8 mouse cellular contexts compared by ENCODE assay signal in the genomic region with DNA sequence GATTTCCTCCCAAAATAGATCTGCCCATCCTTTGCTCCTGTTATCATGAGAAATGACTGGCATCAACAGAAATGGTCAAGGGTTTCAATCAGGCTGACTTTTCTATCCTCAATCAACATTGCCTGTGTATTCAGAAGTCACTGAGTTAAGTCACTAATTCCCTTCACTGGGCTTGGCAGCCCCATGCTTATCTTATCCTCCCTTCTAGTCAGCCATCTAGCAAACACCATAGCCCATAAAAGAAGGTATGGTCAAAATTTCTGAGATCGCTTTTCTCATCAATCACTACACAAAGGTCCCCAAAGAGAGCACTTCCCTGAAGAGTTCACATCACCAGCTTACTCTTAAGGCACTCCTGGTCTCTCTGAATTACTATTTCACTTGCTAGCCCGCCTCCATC. TPM values are rescaled to one million over a fixed set of nuclear protein-coding genes. Genes with fewer than 3 reads are reported as not detected.
DNase-seq lines count a peak whose midpoint lies in the region; ATAC-seq and TF ChIP-seq lines count a peak whose summit lies in the region.

No protein-coding gene starts in this region.

- TF ChIP-seq CTCF in heart, adult 2 months (IDR thresholded peaks at IDR 0.05): no peak
- no peak for TF ChIP-seq CTCF in C2C12 (IDR thresholded peaks at IDR 0.05; ENCODE audit: control insufficient read depth, insufficient read depth, insufficient read length)

- H3K79me2 ChIP-seq in heart, adult 2 months (replicated peaks; ENCODE audit: control insufficient read depth, insufficient read depth, low read length): 0 out of 2 replicates have a peak, but pooled peaks cover 3% of the 10 kb centered on the region
- peaks cover 80% of the 10 kb centered on the region for H3K79me2 ChIP-seq in C2C12 (ENCODE audit: control insufficient read depth, insufficient read depth)

- ATAC-seq in forebrain, embryonic 13.5 days: no peak
- no peak for ATAC-seq in liver, embryonic 12.5 days

- WGBS in heart, adult 2 months: 11% methylated on average over 2 of the region's 2 CpGs
- WGBS in forebrain, embryonic 13.5 days: 10% methylated on average over 2 of the region's 2 CpGs
- WGBS in liver, embryonic 12.5 days (ENCODE audit: insufficient replicate concordance): 12% methylated on average over 2 of the region's 2 CpGs

- peaks cover 11% of the 10 kb centered on the region; the same call in 1 of the 2 replicates for H3K36me3 ChIP-seq in heart, adult 2 months (ENCODE audit: control insufficient read depth, insufficient read depth, low read length)
- H3K36me3 ChIP-seq in C2C12 (ENCODE audit: control insufficient read depth, insufficient read depth): peaks cover 75% of the 10 kb centered on the region
- peaks cover 65% of the 10 kb centered on the region for H3K36me3 ChIP-seq in forebrain, embryonic 13.5 days (ENCODE audit: poor library complexity, severe bottlenecking)
- H3K36me3 ChIP-seq in liver, embryonic 12.5 days: peaks cover 78% of the 10 kb centered on the region

- no peak for TF ChIP-seq POLR2A in heart, adult 2 months (IDR thresholded peaks at IDR 0.05; ENCODE audit: insufficient read depth, low read depth, low read length)

- peak overlapping the region; percentile 73 for H3K4me3 ChIP-seq in heart, adult 2 months
- H3K4me3 ChIP-seq in C2C12 (ENCODE audit: insufficient read depth, poor library complexity, severe bottlenecking): peak overlapping the region; percentile 70
- peak overlapping the region; percentile 86 for H3K4me3 ChIP-seq in forebrain, embryonic 13.5 days
- peak overlapping the region; percentile 93 for H3K4me3 ChIP-seq in liver, embryonic 12.5 days

- H3K9me3 ChIP-seq in forebrain, embryonic 13.5 days (replicated peaks): no peaks in the 10 kb centered on the region
- no peaks in the 10 kb centered on the region for H3K9me3 ChIP-seq in liver, embryonic 12.5 days (replicated peaks)

- H3K79me3 ChIP-seq in C2C12 (ENCODE audit: low read depth): peaks cover 52% of the 10 kb centered on the region

- intact Hi-C loops in heart, adult 2 months (cut with DNase I): loop anchor here (2.0 to 10.0 kb wide), 3 partner anchors 20 to 714 kb away; a partner anchor contains a TSS
- intact Hi-C loops in heart, postnatal 14 days (cut with DNase I): loop anchor here (10.0 kb wide), 1 partner anchor 284 kb away; a partner anchor contains a TSS

- no peak for TF ChIP-seq EP300 in heart, adult 2 months (IDR thresholded peaks at IDR 0.05; ENCODE audit: insufficient read depth, low read depth, low read length)

- no peak overlapping the region for H3K9ac ChIP-seq in heart, adult 2 months (ENCODE audit: low read depth, low read length)
- H3K9ac ChIP-seq in forebrain, embryonic 13.5 days: peak overlapping the region; percentile 86
- H3K9ac ChIP-seq in liver, embryonic 12.5 days: peak overlapping the region; percentile 94

- peaks cover 2% of the 10 kb centered on the region for H3K4me1 ChIP-seq in heart, adult 2 months (ENCODE audit: control insufficient read depth, insufficient read depth, low read length)
- peaks cover 30% of the 10 kb centered on the region for H3K4me1 ChIP-seq in forebrain, embryonic 13.5 days
- H3K4me1 ChIP-seq in liver, embryonic 12.5 days: peaks cover 76% of the 10 kb centered on the region

- no peak for DNase-seq in heart, adult 2 months
- no peak for DNase-seq in heart, postnatal 14 days
- DNase-seq in thymus, postnatal 25 days: no peak
- DNase-seq in layer of hippocampus, adult 9-11 months: no peak
- DNase-seq in layer of hippocampus, adult 18-20 months (ENCODE audit: low spot score in 2 of 2): no peak

- H3K27ac ChIP-seq in heart, adult 2 months: peak overlapping the region; percentile 100
- peak overlapping the region; percentile 97 for H3K27ac ChIP-seq in forebrain, embryonic 13.5 days
- H3K27ac ChIP-seq in liver, embryonic 12.5 days: peak overlapping the region; percentile 93

- H3K27me3 ChIP-seq in heart, adult 2 months (ENCODE audit: control insufficient read depth, insufficient read depth, low read length): no peaks in the 10 kb centered on the region
- H3K27me3 ChIP-seq in C2C12 (ENCODE audit: control insufficient read depth, insufficient read depth, insufficient read length): no peaks in the 10 kb centered on the region
- H3K27me3 ChIP-seq in forebrain, embryonic 13.5 days: no peaks in the 10 kb centered on the region
- H3K27me3 ChIP-seq in liver, embryonic 12.5 days (replicated peaks): no peaks in the 10 kb centered on the region

- peak overlapping the region; percentile 75 for H3K4me2 ChIP-seq in forebrain, embryonic 13.5 days
- peak overlapping the region; percentile 79 for H3K4me2 ChIP-seq in liver, embryonic 12.5 days

- H3ac ChIP-seq in C2C12 (ENCODE audit: control insufficient read depth, insufficient read length, low read depth): peak overlapping the region; percentile 52

TF ChIP-seq in C2C12, 6 proteins besides CTCF, POLR2A, EP300 and RAD21:
- TF ChIP-seq MYOG (IDR thresholded peaks at IDR 0.05; ENCODE audit: control insufficient read depth, extremely low read depth, insufficient read length) (no peak), MYOD1 (IDR thresholded peaks at IDR 0.05; ENCODE audit: control insufficient read depth, insufficient read length, low read depth) (no peak), FOSL1 (IDR thresholded peaks at IDR 0.05; ENCODE audit: insufficient read depth, low read length, poor library complexity, severe bottlenecking) (no peak), CEBPB (IDR thresholded peaks at IDR 0.05; ENCODE audit: low read depth) (no peak), MAX (IDR thresholded peaks at IDR 0.05) (no peak), USF1 (IDR thresholded peaks at IDR 0.05; ENCODE audit: low read depth) (no peak)

RNA-seq across cellular contexts. Expression of a gene that starts 1.4 kb away (rescaled TPM):
- total RNA-seq in heart, adult 2 months (2021): 10 to 100 TPM; 10.6 to 12.7 TPM
- 7.7 and 13.8 TPM in 2 replicates for polyA plus RNA-seq in heart, adult 2 months (2012; rRNA removed)
- total RNA-seq in heart, postnatal 14 days (2021): 10 to 100 TPM; 17.8 to 22.2 TPM
- 47.4 TPM for polyA plus RNA-seq in C2C12 (2012; fragmentation: generic; extraction: Trizol)
- polyA plus RNA-seq in forebrain, embryonic 13.5 days (2015; fragmentation: Nextera tagmentation; extraction: Ambion mirVana): 222 and 225 TPM in 2 replicates
- 326 and 340 TPM in 2 replicates for polyA plus RNA-seq in liver, embryonic 12.5 days (2016; fragmentation: Nextera tagmentation; extraction: Ambion mirVana)
- 10 to 100 TPM; 19.5 to 21.0 TPM for total RNA-seq in layer of hippocampus, adult 18-20 months (2021)

RNA-seq across cellular contexts. Expression of a gene that starts 6.9 kb away (rescaled TPM):
- 1 to 10 TPM; 1.4 to 3.1 TPM for total RNA-seq in heart, adult 2 months (2021)
- polyA plus RNA-seq in heart, adult 2 months (2012; rRNA removed): 1.8 and 2.6 TPM in 2 replicates
- total RNA-seq in heart, postnatal 14 days (2021): 10 to 100 TPM in 1 of 2 experiments, 1 to 10 TPM in 1; 6.8 to 12.0 TPM
- polyA plus RNA-seq in C2C12 (2012; fragmentation: generic; extraction: Trizol): 109 TPM
- 189 and 190 TPM in 2 replicates for polyA plus RNA-seq in forebrain, embryonic 13.5 days (2015; fragmentation: Nextera tagmentation; extraction: Ambion mirVana)
- polyA plus RNA-seq in liver, embryonic 12.5 days (2016; fragmentation: Nextera tagmentation; extraction: Ambion mirVana): 199 and 203 TPM in 2 replicates
- 1 to 10 TPM; 3.2 to 3.3 TPM for total RNA-seq in layer of hippocampus, adult 18-20 months (2021)

RNA-seq across cellular contexts. Expression of a gene that starts 7.2 kb away (rescaled TPM):
- 10 to 100 TPM; 19.3 to 21.8 TPM for total RNA-seq in heart, adult 2 months (2021)
- 40.1 and 49.0 TPM in 2 replicates for polyA plus RNA-seq in heart, adult 2 months (2012; rRNA removed)
- 10 to 100 TPM; 17.0 to 17.8 TPM for total RNA-seq in heart, postnatal 14 days (2021)
- 26.1 TPM for polyA plus RNA-seq in C2C12 (2012; fragmentation: generic; extraction: Trizol)
- polyA plus RNA-seq in forebrain, embryonic 13.5 days (2015; fragmentation: Nextera tagmentation; extraction: Ambion mirVana): 33.0 and 37.8 TPM in 2 replicates
- 26.4 and 27.3 TPM in 2 replicates for polyA plus RNA-seq in liver, embryonic 12.5 days (2016; fragmentation: Nextera tagmentation; extraction: Ambion mirVana)
- total RNA-seq in layer of hippocampus, adult 18-20 months (2021): 10 to 100 TPM; 22.6 to 23.4 TPM

RNA-seq across cellular contexts. Expression of a gene that starts 21.3 kb away (rescaled TPM):
- 1 to 10 TPM; 1.0 to 1.1 TPM for total RNA-seq in heart, adult 2 months (2021)
- 2.1 and 2.5 TPM in 2 replicates for polyA plus RNA-seq in heart, adult 2 months (2012; rRNA removed)
- total RNA-seq in heart, postnatal 14 days (2021): 1 to 10 TPM; 1.4 TPM
- 0.18 TPM for polyA plus RNA-seq in C2C12 (2012; fragmentation: generic; extraction: Trizol)
- polyA plus RNA-seq in forebrain, embryonic 13.5 days (2015; fragmentation: Nextera tagmentation; extraction: Ambion mirVana): 0.55 and 0.61 TPM in 2 replicates
- polyA plus RNA-seq in liver, embryonic 12.5 days (2016; fragmentation: Nextera tagmentation; extraction: Ambion mirVana): 0.11 and 0.19 TPM in 2 replicates
- total RNA-seq in layer of hippocampus, adult 18-20 months (2021): under 1 TPM; 0.56 to 0.77 TPM

RNA-seq across cellular contexts. Expression of a gene that starts 21.6 kb away (rescaled TPM):
- 10 to 100 TPM; 26.1 to 26.9 TPM for total RNA-seq in heart, adult 2 months (2021)
- polyA plus RNA-seq in heart, adult 2 months (2012; rRNA removed): 19.7 and 22.8 TPM in 2 replicates
- 10 to 100 TPM; 31.7 to 32.3 TPM for total RNA-seq in heart, postnatal 14 days (2021)
- polyA plus RNA-seq in C2C12 (2012; fragmentation: generic; extraction: Trizol): 31.4 TPM
- polyA plus RNA-seq in forebrain, embryonic 13.5 days (2015; fragmentation: Nextera tagmentation; extraction: Ambion mirVana): 51.0 and 57.7 TPM in 2 replicates
- polyA plus RNA-seq in liver, embryonic 12.5 days (2016; fragmentation: Nextera tagmentation; extraction: Ambion mirVana): 32.4 and 40.7 TPM in 2 replicates
- total RNA-seq in layer of hippocampus, adult 18-20 months (2021): 10 to 100 TPM; 24.7 to 27.3 TPM

Comparison
In these comparisons a context has a peak if more than half of its experiments do, and no peak if none do; other contexts are left out.
1. RNA of a gene that starts 6.9 kb away (polyA plus RNA-seq): 199 to 203 TPM in liver, embryonic 12.5 days, 189 to 190 TPM in forebrain, embryonic 13.5 days and 109 TPM in C2C12 (single experiment); 1.8 to 2.6 TPM in heart, adult 2 months; every median in the first group is over 10 times any median in the second.
2. Peak in every context shown above with its lines, with median percentiles within 50 percentile points of each other: H3K27ac ChIP-seq and H3K4me3 ChIP-seq.